Mouse (Mus musculus): ENCODE data around the gene Zfp617. TPM values are rescaled to one million over a fixed set of nuclear protein-coding genes. Genes with fewer than 3 reads are reported as not detected.
"Not testable (repeated sequence)": the region's sequence is repeated elsewhere in the genome, so short reads cannot be mapped to it uniquely, and the experiment has no call there.

Gene Zfp617
- polyA plus RNA-seq, 1 experiment from 2014 or later = 20.8 TPM

DNA sequence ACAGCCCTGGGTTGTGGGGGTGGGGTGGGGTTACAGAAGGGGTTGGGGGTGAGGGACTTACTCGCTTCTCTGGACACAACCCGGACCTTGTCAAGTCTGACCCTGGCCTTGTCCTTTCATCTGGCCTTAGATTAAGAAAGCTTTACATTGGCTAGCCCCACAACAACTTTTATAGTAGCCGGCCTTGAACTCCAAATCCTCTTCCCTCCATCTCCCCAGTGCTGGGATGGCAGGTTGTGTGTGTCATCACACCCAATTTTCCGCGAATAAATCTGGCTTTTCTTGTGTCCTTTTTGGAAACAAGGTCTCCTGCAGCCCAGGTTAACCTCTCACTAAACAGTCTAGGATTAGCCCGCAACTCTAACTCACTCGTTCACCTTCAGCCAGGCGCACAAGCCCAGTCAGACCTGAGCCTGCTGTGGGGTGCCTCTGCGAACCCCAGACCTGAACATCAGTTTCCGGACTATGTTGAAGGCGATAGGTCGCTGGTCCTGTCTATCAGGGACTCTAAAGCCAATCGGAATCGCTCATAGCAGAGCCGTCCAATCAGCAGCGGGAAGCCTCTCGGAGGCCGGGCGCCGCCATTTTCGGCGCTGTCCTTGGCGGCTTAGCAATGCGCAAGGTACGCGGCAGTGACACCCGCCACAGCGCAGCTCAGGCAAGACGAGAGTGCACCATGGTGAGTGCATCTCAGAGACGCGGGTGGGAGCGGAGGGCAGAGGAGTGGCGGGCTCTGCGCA is 42.2 kb downstream of the Zfp617 start, which contains the start of gene Zfp961:
TSS of gene Zfp961 (plus strand) at position 557 of the 740 bp plus-strand sequence.
- H3K4me2 ChIP-seq (ENCODE audit: low read depth, low read length) = peak within 1 kb of the TSS; percentile 69
- peaks cover 6% of the 10 kb centered on the region; the same call in 1 of the 2 replicates for H3K36me3 ChIP-seq (ENCODE audit: control insufficient read depth, insufficient read depth, low read length)
- peak within 1 kb of the TSS; percentile 71 for H3K4me3 ChIP-seq (replicated peaks; ENCODE audit: low read length)
- 3% methylated on average over 34 of the region's 34 CpGs for WGBS
- peak within 1 kb of the TSS; percentile 84 for H3K27ac ChIP-seq (ENCODE audit: low read length)
- no peaks in the 10 kb centered on the region; the same call in 1 of the 2 replicates for H3K9me3 ChIP-seq (replicated peaks; ENCODE audit: control insufficient read depth, low read length)
- H3K9ac ChIP-seq (ENCODE audit: low read length) = peak within 1 kb of the TSS; percentile 89
- no peaks in the 10 kb centered on the region for H3K27me3 ChIP-seq (ENCODE audit: control insufficient read depth, insufficient read depth, low read length)
- H3K4me1 ChIP-seq (ENCODE audit: control insufficient read depth, insufficient read depth, low read length) = peaks cover 8% of the 10 kb centered on the region
- ATAC-seq (ENCODE audit: insufficient read depth, low FRiP score) = peak; percentile 100

DNA sequence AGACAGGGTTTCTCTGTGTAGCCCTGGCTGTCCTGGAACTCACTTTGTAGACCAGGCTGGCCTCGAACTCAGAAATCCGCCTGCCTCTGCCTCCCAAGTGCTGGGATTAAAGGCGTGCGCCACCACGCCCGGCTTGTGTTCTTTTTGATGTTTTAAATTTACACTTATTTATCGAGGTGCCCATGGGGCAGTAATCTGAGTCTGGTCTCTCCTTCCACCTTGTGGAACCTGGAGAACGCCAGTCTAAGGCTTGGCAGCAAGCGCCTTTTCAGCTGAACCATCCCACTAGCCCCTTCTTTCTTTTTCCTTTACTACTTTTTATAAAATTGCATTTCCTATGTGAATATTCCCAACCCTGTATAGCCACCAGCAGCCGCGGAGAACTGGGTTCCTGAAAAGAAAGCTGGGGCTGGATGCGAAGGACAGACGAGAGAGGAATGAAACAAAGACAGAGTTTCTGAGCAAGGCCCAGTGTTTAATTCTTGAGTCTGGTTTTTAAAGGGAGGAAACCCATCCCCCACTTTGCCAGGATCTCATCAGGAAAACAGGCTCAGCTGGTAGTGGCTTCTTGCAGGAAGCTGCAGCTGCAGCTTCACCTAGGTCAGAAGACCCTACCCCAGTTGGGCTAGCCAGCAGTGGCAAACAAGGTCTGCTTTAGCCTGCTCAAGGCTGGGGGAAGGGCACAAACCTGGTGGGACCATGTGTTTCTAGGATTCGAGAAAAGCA is 43.2 kb downstream of the Zfp617 start:
- WGBS = 24% methylated on average over 13 of the region's 14 CpGs
- no peak for ATAC-seq (ENCODE audit: insufficient read depth, low FRiP score)

DNA sequence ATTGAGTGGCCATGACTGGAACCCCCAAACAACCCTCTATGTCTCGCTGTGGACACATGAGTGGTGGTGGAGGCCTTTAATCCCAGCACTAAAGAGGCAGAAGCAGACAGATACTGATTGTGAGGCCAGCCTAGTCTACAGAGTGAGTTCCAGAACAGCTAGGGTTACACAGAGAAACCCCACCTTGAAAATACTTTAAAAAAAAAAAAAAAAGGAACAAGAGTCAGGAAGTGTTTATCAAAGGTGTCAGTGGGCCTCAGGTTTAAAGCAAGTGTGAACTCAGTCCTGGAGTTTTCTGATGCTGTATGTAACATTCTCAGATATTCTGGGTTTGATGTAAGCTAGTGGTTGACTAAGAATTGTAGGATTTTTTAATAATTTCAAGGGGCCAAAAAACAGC is 44.1 kb downstream of the Zfp617 start:
- Histone ChIP-seq H3K4me3 (replicated peaks; ENCODE audit: low read length) (no peak overlapping the region), H3K9me3 (replicated peaks; ENCODE audit: control insufficient read depth, low read length) (no peaks in the 10 kb centered on the region; the same call in 1 of the 2 replicates), H3K27me3 (ENCODE audit: control insufficient read depth, insufficient read depth, low read length) (no peaks in the 10 kb centered on the region), H3K4me2 (ENCODE audit: low read depth, low read length) (no peak overlapping the region), H3K9ac (ENCODE audit: low read length) (no peak overlapping the region), H3K36me3 (ENCODE audit: control insufficient read depth, insufficient read depth, low read length) (peaks cover 6% of the 10 kb centered on the region; the same call in 1 of the 2 replicates), H3K4me1 (ENCODE audit: control insufficient read depth, insufficient read depth, low read length) (peaks cover 8% of the 10 kb centered on the region), H3K27ac (ENCODE audit: low read length) (no peak overlapping the region)
- WGBS = 71% methylated on average over 1 of the region's 1 CpGs
- ATAC-seq (ENCODE audit: insufficient read depth, low FRiP score) = no peak

More for the DNA sequence above, 43.2 kb downstream of the Zfp617 start:
- H3K9me3 ChIP-seq (replicated peaks; ENCODE audit: control insufficient read depth, low read length) = no peaks in the 10 kb centered on the region; the same call in 1 of the 2 replicates
- H3K4me1 ChIP-seq (ENCODE audit: control insufficient read depth, insufficient read depth, low read length) = peaks cover 8% of the 10 kb centered on the region
- H3K4me3 ChIP-seq (replicated peaks; ENCODE audit: low read length) = peak overlapping the region; percentile 71
- peak overlapping the region; percentile 69 for H3K4me2 ChIP-seq (ENCODE audit: low read depth, low read length)
- peak overlapping the region; percentile 35; the same call in 1 of the 2 replicates for H3K27ac ChIP-seq (ENCODE audit: low read length)
- H3K9ac ChIP-seq (ENCODE audit: low read length) = peak overlapping the region; percentile 89
- peaks cover 6% of the 10 kb centered on the region; the same call in 1 of the 2 replicates for H3K36me3 ChIP-seq (ENCODE audit: control insufficient read depth, insufficient read depth, low read length)
- H3K27me3 ChIP-seq (ENCODE audit: control insufficient read depth, insufficient read depth, low read length) = no peaks in the 10 kb centered on the region

DNA sequence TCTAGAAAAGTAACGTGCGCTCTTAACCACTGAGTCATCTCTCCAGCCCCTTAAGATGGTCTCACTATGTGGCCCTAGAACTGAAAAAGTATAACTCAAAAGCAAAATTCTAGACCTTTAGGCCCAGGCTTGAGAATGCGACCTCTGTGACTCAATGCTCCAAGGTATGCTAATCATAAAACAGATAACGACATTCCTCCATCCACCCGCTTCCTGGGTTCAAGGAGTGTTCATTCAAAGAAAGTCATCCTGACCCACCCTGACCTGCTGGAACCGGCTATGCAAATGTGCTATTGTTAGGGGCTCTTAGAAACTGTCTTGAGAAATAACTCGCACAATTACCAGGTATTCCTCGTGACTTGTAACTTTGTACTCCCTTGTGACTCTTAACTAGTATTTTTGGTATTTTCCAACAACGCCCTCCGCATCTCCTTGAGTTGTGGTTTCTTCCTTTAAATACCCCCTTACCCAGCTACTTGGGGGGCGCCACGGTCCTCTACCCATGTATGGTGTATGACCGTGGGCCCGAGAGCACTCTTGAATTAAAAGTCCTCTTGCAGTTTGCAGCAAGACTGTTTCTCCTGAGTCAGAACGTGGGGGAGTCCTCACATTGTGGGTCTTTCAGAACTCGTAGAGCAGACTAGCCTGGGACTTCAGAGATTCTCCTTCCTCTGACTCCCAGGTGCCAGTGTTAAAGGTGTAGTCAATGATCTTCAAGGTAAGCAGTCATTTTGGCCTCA is 44.7 kb downstream of the Zfp617 start:
- not testable (repeated sequence) for ATAC-seq (ENCODE audit: insufficient read depth, low FRiP score); H3K27ac ChIP-seq (ENCODE audit: low read length); H3K4me3 ChIP-seq (replicated peaks; ENCODE audit: low read length); H3K36me3 ChIP-seq (ENCODE audit: control insufficient read depth, insufficient read depth, low read length); H3K4me2 ChIP-seq (ENCODE audit: low read depth, low read length); H3K27me3 ChIP-seq (ENCODE audit: control insufficient read depth, insufficient read depth, low read length); H3K9me3 ChIP-seq (replicated peaks; ENCODE audit: control insufficient read depth, low read length); H3K4me1 ChIP-seq (ENCODE audit: control insufficient read depth, insufficient read depth, low read length); H3K9ac ChIP-seq (ENCODE audit: low read length)
- 90% methylated on average over 16 of the region's 16 CpGs for whole genome bisulfite sequencing

DNA sequence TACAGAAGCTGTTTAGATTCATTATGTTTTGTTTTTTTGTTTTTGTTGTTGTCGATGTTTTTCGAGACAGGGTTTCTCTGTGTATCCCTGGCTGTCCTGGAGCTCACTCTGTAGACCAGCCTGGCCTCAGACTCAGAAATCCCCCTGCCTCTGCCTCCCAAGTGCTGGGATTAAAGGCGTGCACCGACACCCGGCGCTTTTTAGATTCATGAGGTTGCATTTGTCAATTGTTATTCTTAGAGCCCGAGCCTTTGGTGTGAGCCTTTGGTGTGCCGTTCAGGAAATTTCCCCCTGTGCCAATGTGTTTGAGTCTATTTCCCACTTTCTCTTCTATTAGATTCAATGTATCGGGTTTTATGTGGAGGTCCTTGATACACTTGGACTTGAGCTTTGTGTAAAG is 46.2 kb downstream of the Zfp617 start:
- H3K4me3 ChIP-seq (replicated peaks; ENCODE audit: low read length) = no peak overlapping the region
- WGBS = 95% methylated on average over 9 of the region's 9 CpGs
- peaks cover 6% of the 10 kb centered on the region; the same call in 1 of the 2 replicates for H3K36me3 ChIP-seq (ENCODE audit: control insufficient read depth, insufficient read depth, low read length)
- no peak overlapping the region for H3K4me2 ChIP-seq (ENCODE audit: low read depth, low read length)
- no peaks in the 10 kb centered on the region; the same call in 1 of the 2 replicates for H3K9me3 ChIP-seq (replicated peaks; ENCODE audit: control insufficient read depth, low read length)
- H3K4me1 ChIP-seq (ENCODE audit: control insufficient read depth, insufficient read depth, low read length) = peaks cover 8% of the 10 kb centered on the region
- no peak for ATAC-seq (ENCODE audit: insufficient read depth, low FRiP score)
- no peak overlapping the region for H3K27ac ChIP-seq (ENCODE audit: low read length)
- H3K27me3 ChIP-seq (ENCODE audit: control insufficient read depth, insufficient read depth, low read length) = no peaks in the 10 kb centered on the region
- no peak overlapping the region for H3K9ac ChIP-seq (ENCODE audit: low read length)

DNA sequence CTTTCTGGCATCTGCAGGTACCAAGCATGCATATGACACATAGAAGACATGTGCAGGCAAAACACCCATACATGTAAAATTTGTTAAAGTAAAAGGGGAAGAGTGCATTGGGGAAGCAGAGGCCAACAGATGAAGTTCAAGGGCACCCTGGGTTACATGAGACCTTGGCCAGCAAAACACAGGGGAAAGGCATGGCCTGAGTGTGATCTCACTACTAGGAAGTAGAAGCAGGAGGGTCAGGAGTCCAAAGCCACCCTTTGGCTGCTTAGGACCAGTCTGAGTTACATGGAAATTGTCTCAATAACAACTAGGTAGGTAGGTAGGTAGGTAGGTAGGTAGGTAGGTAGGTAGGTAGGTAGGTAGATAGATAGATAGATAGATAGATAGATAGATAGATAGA is 52.0 kb downstream of the Zfp617 start:
- Histone ChIP-seq H3K9ac (ENCODE audit: low read length) (no peak overlapping the region), H3K27ac (ENCODE audit: low read length) (no peak overlapping the region), H3K27me3 (ENCODE audit: control insufficient read depth, insufficient read depth, low read length) (no peaks in the 10 kb centered on the region), H3K9me3 (replicated peaks; ENCODE audit: control insufficient read depth, low read length) (peaks cover 6% of the 10 kb centered on the region; the same call in 1 of the 2 replicates), H3K4me1 (ENCODE audit: control insufficient read depth, insufficient read depth, low read length) (no peaks in the 10 kb centered on the region), H3K36me3 (ENCODE audit: control insufficient read depth, insufficient read depth, low read length) (peaks cover 4% of the 10 kb centered on the region; the same call in 1 of the 2 replicates), H3K4me3 (replicated peaks; ENCODE audit: low read length) (no peak overlapping the region), H3K4me2 (ENCODE audit: low read depth, low read length) (no peak overlapping the region)
- no peak for ATAC-seq (ENCODE audit: insufficient read depth, low FRiP score)

DNA sequence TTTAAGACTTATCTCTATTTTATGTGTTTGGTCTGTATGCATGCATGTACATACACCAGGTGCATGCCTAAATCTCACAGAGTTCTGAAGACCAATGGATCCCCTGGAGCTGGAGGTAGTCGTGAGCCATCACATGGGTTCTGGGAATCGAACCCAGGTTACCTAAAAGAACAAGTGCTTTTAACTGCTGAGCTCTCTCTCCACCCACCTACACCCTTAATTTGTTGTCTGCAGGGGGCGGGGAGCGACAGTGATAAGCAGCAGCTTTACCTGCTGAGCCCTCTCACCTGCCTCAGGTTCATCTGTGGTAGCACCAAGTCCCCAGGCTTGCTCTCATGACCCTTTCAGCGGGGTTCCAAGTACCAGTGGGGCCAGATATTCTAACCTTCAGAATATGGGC is 53.4 kb downstream of the Zfp617 start:
- 88% methylated on average over 5 of the region's 5 CpGs for WGBS
- no peak for ATAC-seq (ENCODE audit: insufficient read depth, low FRiP score)

DNA sequence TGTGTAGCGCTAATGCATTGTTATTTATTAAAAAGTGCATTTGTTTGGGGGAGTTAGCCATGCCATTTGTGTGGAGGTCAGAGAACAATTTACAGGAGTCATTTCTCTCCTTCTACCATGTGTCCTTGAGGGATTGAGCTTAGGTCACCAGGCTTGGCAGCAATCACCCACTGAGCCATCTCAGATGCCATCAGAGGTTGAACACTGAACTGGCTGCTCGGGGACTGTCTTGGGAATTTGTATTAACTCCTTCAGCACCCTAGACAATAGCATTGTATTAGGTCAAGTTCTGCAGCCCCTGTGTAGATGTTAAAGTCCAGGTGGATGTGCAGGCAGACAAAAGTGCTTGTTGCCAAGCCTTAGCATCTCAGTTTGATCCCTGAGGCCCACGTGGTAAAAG is 55.6 kb downstream of the Zfp617 start:
- H3K27ac ChIP-seq (ENCODE audit: low read length) = no peak overlapping the region
- H3K9me3 ChIP-seq (replicated peaks; ENCODE audit: control insufficient read depth, low read length) = peaks cover 16% of the 10 kb centered on the region; the same call in 1 of the 2 replicates
- 83% methylated on average over 3 of the region's 3 CpGs for whole genome bisulfite sequencing
- peaks cover 26% of the 10 kb centered on the region for H3K36me3 ChIP-seq (ENCODE audit: control insufficient read depth, insufficient read depth, low read length)
- H3K27me3 ChIP-seq (ENCODE audit: control insufficient read depth, insufficient read depth, low read length) = no peaks in the 10 kb centered on the region
- H3K9ac ChIP-seq (ENCODE audit: low read length) = no peak overlapping the region
- H3K4me1 ChIP-seq (ENCODE audit: control insufficient read depth, insufficient read depth, low read length) = no peaks in the 10 kb centered on the region
- no peak overlapping the region for H3K4me2 ChIP-seq (ENCODE audit: low read depth, low read length)
- H3K4me3 ChIP-seq (replicated peaks; ENCODE audit: low read length) = no peak overlapping the region
- ATAC-seq (ENCODE audit: insufficient read depth, low FRiP score) = no peak

More for the DNA sequence above, 53.4 kb downstream of the Zfp617 start:
- H3K4me3 ChIP-seq (replicated peaks; ENCODE audit: low read length) = no peak overlapping the region
- peaks cover 17% of the 10 kb centered on the region for H3K36me3 ChIP-seq (ENCODE audit: control insufficient read depth, insufficient read depth, low read length)
- H3K4me1 ChIP-seq (ENCODE audit: control insufficient read depth, insufficient read depth, low read length) = no peaks in the 10 kb centered on the region
- no peak overlapping the region for H3K27ac ChIP-seq (ENCODE audit: low read length)
- no peak overlapping the region for H3K4me2 ChIP-seq (ENCODE audit: low read depth, low read length)
- peaks cover 13% of the 10 kb centered on the region; the same call in 1 of the 2 replicates for H3K9me3 ChIP-seq (replicated peaks; ENCODE audit: control insufficient read depth, low read length)
- no peak overlapping the region for H3K9ac ChIP-seq (ENCODE audit: low read length)
- no peaks in the 10 kb centered on the region for H3K27me3 ChIP-seq (ENCODE audit: control insufficient read depth, insufficient read depth, low read length)

All from stomach, embryonic 16.5 days (tissue).